Comparison of ENCODE assay signal across 8 mouse cellular contexts in genomic region chr10:116950886-116951285, GRCm38 (mm10). TPM values are rescaled to one million over a fixed set of nuclear protein-coding genes. Genes with fewer than 3 reads are reported as not detected.
DNase-seq lines count a peak whose midpoint lies in the region; ATAC-seq and TF ChIP-seq lines count a peak whose summit lies in the region.

No protein-coding gene starts in this region.

- H3K4me1 ChIP-seq in forebrain, embryonic 14.5 days (ENCODE audit: control insufficient read depth, insufficient read depth, low read length), result peaks cover 9% of the 10 kb centered on the region
- peaks cover 18% of the 10 kb centered on the region for H3K4me1 ChIP-seq in liver, embryonic 15.5 days (replicated peaks)

- peak overlapping the region; percentile 38; the same call in 1 of the 2 replicates for H3K4me2 ChIP-seq in forebrain, embryonic 14.5 days (ENCODE audit: low read length)
- H3K4me2 ChIP-seq in liver, embryonic 15.5 days, result peak overlapping the region; percentile 99

- DNase-seq in heart, adult 11 months, result peak; percentile 91
- no peak for DNase-seq in heart, adult 9 months (ENCODE audit: low spot score in 2 of 2)
- DNase-seq in forebrain, embryonic 14.5 days (ENCODE audit: low spot score), result no peak
- DNase-seq in adipocyte (ENCODE audit: low spot score), result no peak
- DNase-seq in urinary bladder, adult 2 months (ENCODE audit: low spot score), result no peak
- DNase-seq in layer of hippocampus, adult 18-20 months (ENCODE audit: low spot score in 2 of 2), result no peak

- WGBS in forebrain, embryonic 14.5 days, result 33% methylated on average over 5 of the region's 5 CpGs
- 14% methylated on average over 5 of the region's 5 CpGs for WGBS in liver, embryonic 15.5 days (ENCODE audit: insufficient replicate concordance)

- ATAC-seq in forebrain, embryonic 14.5 days, result 0 out of 2 replicates have a peak, but pooled peaks have one; percentile 11
- no peak for ATAC-seq in liver, embryonic 15.5 days (ENCODE audit: insufficient read depth)

- H3K36me3 ChIP-seq in C2C12 (ENCODE audit: control insufficient read depth, insufficient read depth), result no peaks in the 10 kb centered on the region
- H3K36me3 ChIP-seq in forebrain, embryonic 14.5 days (ENCODE audit: control insufficient read depth, insufficient read depth, low read length), result no peaks in the 10 kb centered on the region
- H3K36me3 ChIP-seq in liver, embryonic 15.5 days (replicated peaks), result no peaks in the 10 kb centered on the region

- TF ChIP-seq CTCF in C2C12 (IDR thresholded peaks at IDR 0.05; ENCODE audit: control insufficient read depth, insufficient read depth, insufficient read length), result no peak

- no peak overlapping the region; the same call in 1 of the 2 replicates for H3K9ac ChIP-seq in forebrain, embryonic 14.5 days (ENCODE audit: low read length)
- H3K9ac ChIP-seq in liver, embryonic 15.5 days, result peak overlapping the region; percentile 81; the same call in 1 of the 2 replicates

- no peaks in the 10 kb centered on the region for H3K9me3 ChIP-seq in forebrain, embryonic 14.5 days (replicated peaks; ENCODE audit: control insufficient read depth, low read length)
- no peaks in the 10 kb centered on the region for H3K9me3 ChIP-seq in liver, embryonic 15.5 days (replicated peaks)

- no peak overlapping the region for H3K27ac ChIP-seq in forebrain, embryonic 14.5 days (ENCODE audit: low read depth, low read length)
- no peak overlapping the region for H3K27ac ChIP-seq in liver, embryonic 15.5 days (replicated peaks)

- H3K4me3 ChIP-seq in C2C12 (ENCODE audit: insufficient read depth, poor library complexity, severe bottlenecking), result peak overlapping the region; percentile 60
- peak overlapping the region; percentile 83 for H3K4me3 ChIP-seq in forebrain, embryonic 14.5 days (ENCODE audit: low read depth, low read length)
- peak overlapping the region; percentile 82 for H3K4me3 ChIP-seq in liver, embryonic 15.5 days (replicated peaks)

- peaks cover 12% of the 10 kb centered on the region for H3K79me3 ChIP-seq in C2C12 (ENCODE audit: low read depth)

- peaks cover 40% of the 10 kb centered on the region for H3K79me2 ChIP-seq in C2C12 (ENCODE audit: control insufficient read depth, insufficient read depth)

- H3K27me3 ChIP-seq in C2C12 (ENCODE audit: control insufficient read depth, insufficient read depth, insufficient read length), result no peaks in the 10 kb centered on the region
- no peaks in the 10 kb centered on the region for H3K27me3 ChIP-seq in forebrain, embryonic 14.5 days (replicated peaks; ENCODE audit: control insufficient read depth, insufficient read depth, low read length)
- no peaks in the 10 kb centered on the region for H3K27me3 ChIP-seq in liver, embryonic 15.5 days

- no peak overlapping the region for H3ac ChIP-seq in C2C12 (ENCODE audit: control insufficient read depth, insufficient read length, low read depth)

TF ChIP-seq in C2C12, 6 proteins besides CTCF, POLR2A, EP300 and RAD21:
- TF ChIP-seq CEBPB (IDR thresholded peaks at IDR 0.05; ENCODE audit: low read depth), result no peak
- no peak for TF ChIP-seq MYOD1 (IDR thresholded peaks at IDR 0.05; ENCODE audit: control insufficient read depth, insufficient read length, low read depth)
- TF ChIP-seq MYOG (IDR thresholded peaks at IDR 0.05; ENCODE audit: control insufficient read depth, extremely low read depth, insufficient read length), result no peak
- no peak for TF ChIP-seq MAX (IDR thresholded peaks at IDR 0.05)
- TF ChIP-seq USF1 (IDR thresholded peaks at IDR 0.05; ENCODE audit: low read depth), result no peak

RNA-seq across cellular contexts. Expression of gene Rab3ip, which starts 0.3 kb away (rescaled TPM):
- 29.8 TPM for polyA plus RNA-seq in C2C12 (2012; fragmentation: generic; extraction: Trizol)
- 37.3 and 42.8 TPM in 2 replicates for polyA plus RNA-seq in forebrain, embryonic 14.5 days (2014; fragmentation: Nextera tagmentation; extraction: Ambion mirVana)
- 10.7 and 11.8 TPM in 2 replicates for polyA plus RNA-seq in liver, embryonic 15.5 days (2015; fragmentation: Nextera tagmentation; extraction: Ambion mirVana)
- 53.3 and 53.4 TPM in 2 replicates for polyA plus RNA-seq in urinary bladder, adult 2 months (2012; rRNA removed)
- total RNA-seq in layer of hippocampus, adult 18-20 months (2021), result 10 to 100 TPM; 64.3 to 70.9 TPM

RNA-seq across cellular contexts. Expression of gene Gm10271, which starts 21.5 kb away (rescaled TPM):
- polyA plus RNA-seq in C2C12 (2012; fragmentation: generic; extraction: Trizol), result not detected
- not detected in 2 replicates for polyA plus RNA-seq in forebrain, embryonic 14.5 days (2014; fragmentation: Nextera tagmentation; extraction: Ambion mirVana)
- not detected in 2 replicates for polyA plus RNA-seq in liver, embryonic 15.5 days (2015; fragmentation: Nextera tagmentation; extraction: Ambion mirVana)
- polyA plus RNA-seq in urinary bladder, adult 2 months (2012; rRNA removed), result not detected in 2 replicates
- not detected for total RNA-seq in layer of hippocampus, adult 18-20 months (2021)

RNA-seq across cellular contexts. Expression of gene Best3, which starts 35.2 kb away (rescaled TPM):
- 0.09 TPM for polyA plus RNA-seq in C2C12 (2012; fragmentation: generic; extraction: Trizol)
- polyA plus RNA-seq in forebrain, embryonic 14.5 days (2014; fragmentation: Nextera tagmentation; extraction: Ambion mirVana), result 0.10 TPM in 1 of 2 replicates, not detected in the other
- polyA plus RNA-seq in liver, embryonic 15.5 days (2015; fragmentation: Nextera tagmentation; extraction: Ambion mirVana), result 0.10 TPM in 1 of 2 replicates, not detected in the other
- polyA plus RNA-seq in urinary bladder, adult 2 months (2012; rRNA removed), result 0.14 and 0.21 TPM in 2 replicates
- 1 to 10 TPM; 1.6 to 2.0 TPM for total RNA-seq in layer of hippocampus, adult 18-20 months (2021)

RNA-seq across cellular contexts. Expression of gene Myrfl, which starts 54.2 kb away (rescaled TPM):
- not detected for polyA plus RNA-seq in C2C12 (2012; fragmentation: generic; extraction: Trizol)
- polyA plus RNA-seq in forebrain, embryonic 14.5 days (2014; fragmentation: Nextera tagmentation; extraction: Ambion mirVana), result 0.06 and 0.11 TPM in 2 replicates
- not detected in 2 replicates for polyA plus RNA-seq in liver, embryonic 15.5 days (2015; fragmentation: Nextera tagmentation; extraction: Ambion mirVana)
- not detected in 2 replicates for polyA plus RNA-seq in urinary bladder, adult 2 months (2012; rRNA removed)
- under 1 TPM in 1 of 2 experiments, not detected in 1; 0.15 TPM for total RNA-seq in layer of hippocampus, adult 18-20 months (2021)
